Mouse (Mus musculus) testis, adult 2 months (tissue): ENCODE data around the gene Ppip5k2. TPM values are rescaled to one million over a fixed set of nuclear protein-coding genes. Genes with fewer than 3 reads are reported as not detected.

Experiments used
- H3K27ac ChIP-seq: fragments of 200-500 bp; 2 replicates; pipeline ENCODE4 v1.5.1; 2012; ENCODE audit warnings: low read depth, low read length; ENCODE audit not compliant: control insufficient read depth, insufficient read depth
- H3K27me3 ChIP-seq: fragments of 200-500 bp; 2 replicates; pipeline ENCODE4 v1.6.1; 2012; ENCODE audit warnings: mild to moderate bottlenecking, low read length, moderate library complexity; ENCODE audit not compliant: control insufficient read depth, insufficient read depth
- H3K36me3 ChIP-seq: fragments of 200-500 bp; 2 replicates; pipeline ENCODE4 v1.6.1; 2012; ENCODE audit warnings: mild to moderate bottlenecking, low read length; ENCODE audit not compliant: control insufficient read depth, insufficient read depth
- H3K4me1 ChIP-seq: fragments of 200-500 bp; 2 replicates; pipeline ENCODE4 v1.6.1; 2012; ENCODE audit warnings: low read length; ENCODE audit not compliant: control insufficient read depth, insufficient read depth
- H3K4me3 ChIP-seq: fragments of 200-500 bp; 2 replicates; pipeline ENCODE4 v1.5.1; 2012; ENCODE audit warnings: low read depth, mild to moderate bottlenecking, low read length, moderate library complexity, mixed read lengths; ENCODE audit not compliant: control insufficient read depth
- CTCF ChIP-seq: fragments of 200-500 bp; IDR thresholded peaks from 2 replicates; pipeline ENCODE4 v1.5.1; 2012; ENCODE audit warnings: low read depth, mild to moderate bottlenecking, inconsistent platforms, low read length, moderate library complexity; ENCODE audit not compliant: control insufficient read depth, insufficient read depth, insufficient replicate concordance
- POLR2A ChIP-seq: fragments of 200-500 bp; IDR thresholded peaks from 2 replicates; pipeline ENCODE4 v1.6.1; 2012; ENCODE audit warnings: low read depth, mild to moderate bottlenecking, inconsistent platforms, low read length, moderate library complexity; ENCODE audit not compliant: control insufficient read depth
- polyA plus RNA-seq: library from polyadenylated mRNA; depleted of rRNA; stranded (reverse); fragments of >200 nt; gene quantifications from 2 replicates; pipeline ENCODE4 v1.2.3, GENCODE M21; 2012; rRNA removed

Ppip5k2 gene
- polyA plus RNA-seq, 1 experiment: 8.2 TPM

DNA sequence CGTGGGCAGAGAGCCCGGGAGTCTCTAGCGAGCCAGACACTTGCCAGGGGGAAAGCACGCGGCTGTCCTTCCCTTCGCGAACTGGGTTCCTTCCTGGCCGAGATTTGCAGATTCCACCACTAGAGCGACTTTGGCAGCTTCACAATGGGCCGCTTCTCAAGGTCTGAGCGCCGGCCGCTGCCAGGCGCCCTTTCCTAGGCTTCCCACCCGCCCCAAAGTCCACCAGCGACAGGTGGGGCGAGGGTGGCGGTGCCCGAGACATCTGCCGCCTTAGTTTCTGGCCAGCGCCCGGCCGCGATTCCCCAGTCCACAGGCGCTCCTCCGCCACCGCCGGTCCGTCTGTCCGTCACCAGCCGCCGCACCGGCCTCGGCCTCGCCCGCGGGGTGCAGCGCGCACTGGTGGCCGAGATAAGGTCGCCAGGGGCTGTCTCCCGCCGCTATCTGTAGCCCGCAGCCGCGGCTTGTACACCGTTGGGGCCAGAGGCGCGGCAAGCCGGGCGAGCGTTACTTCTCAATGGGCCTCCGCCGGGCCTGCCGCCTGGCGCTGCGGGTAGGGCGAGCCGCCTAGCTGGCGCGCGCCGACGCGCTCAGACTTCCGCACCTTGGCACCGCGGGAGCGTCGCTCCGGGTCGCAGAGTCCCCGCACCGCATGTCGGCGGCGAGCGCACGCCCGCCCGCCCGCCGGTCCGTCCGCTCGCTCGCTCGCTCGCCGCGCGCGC, 109.4 kb downstream of the Ppip5k2 start:
- Histone ChIP-seq H3K27me3 (no peaks in the 10 kb centered on the region), H3K4me1 (peaks cover 3% of the 10 kb centered on the region), H3K27ac (no peak overlapping the region), H3K4me3 (peak overlapping the region; percentile 73), H3K36me3 (no peaks in the 10 kb centered on the region)
- TF ChIP-seq CTCF (no peak), POLR2A (no peak)

- no peak overlapping the region for H3K27ac ChIP-seq
- H3K4me1 ChIP-seq: peaks cover 3% of the 10 kb centered on the region
- no peak for TF ChIP-seq CTCF
- TF ChIP-seq POLR2A: no peak
- H3K27me3 ChIP-seq: no peaks in the 10 kb centered on the region
- H3K4me3 ChIP-seq: no peak overlapping the region; the same call in 1 of the 2 replicates
- H3K36me3 ChIP-seq: no peaks in the 10 kb centered on the region
These were observed 110.8 kb downstream of the Ppip5k2 start for GRCm38 (mm10) chr1:97659405-97659804.

- TF ChIP-seq CTCF (no peak), POLR2A (no peak)
- H3K27ac ChIP-seq: no peak overlapping the region
- no peaks in the 10 kb centered on the region for H3K27me3 ChIP-seq
- H3K36me3 ChIP-seq: no peaks in the 10 kb centered on the region
- peaks cover 3% of the 10 kb centered on the region for H3K4me1 ChIP-seq
- H3K4me3 ChIP-seq: no peak overlapping the region
These were observed 112.4 kb downstream of the Ppip5k2 start for GRCm38 (mm10) chr1:97657786-97658185.

DNA sequence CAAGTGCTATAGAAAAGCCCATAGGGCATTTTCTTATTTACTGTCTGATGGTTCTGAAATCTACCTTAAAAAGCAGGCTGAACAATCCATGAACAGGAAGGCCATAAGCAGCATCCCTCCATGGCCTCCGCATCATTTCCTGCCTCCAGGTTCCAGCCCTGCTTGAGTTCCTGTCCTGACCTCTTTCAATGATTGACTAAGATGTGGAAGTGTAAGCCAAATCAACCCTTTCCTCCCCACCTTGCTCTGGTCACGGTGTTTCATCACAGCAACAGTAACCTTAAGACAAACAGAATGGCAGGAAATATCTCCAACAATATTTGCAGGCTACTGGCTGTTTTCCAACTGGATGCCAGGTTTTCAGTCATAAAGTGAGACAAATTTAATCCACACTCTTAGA, 113.0 kb downstream of the Ppip5k2 start:
- Histone ChIP-seq H3K4me3 (no peak overlapping the region), H3K27me3 (no peaks in the 10 kb centered on the region), H3K4me1 (peaks cover 3% of the 10 kb centered on the region), H3K36me3 (no peaks in the 10 kb centered on the region), H3K27ac (no peak overlapping the region)
- TF ChIP-seq CTCF (no peak), POLR2A (no peak)

Other genes starting within 250 kb of the Ppip5k2 start
- gene D1Ertd622e, start 108.3 kb downstream of the Ppip5k2 start, polyA plus RNA-seq: 6.8 and 7.2 TPM in 2 replicates
- 6.2 and 6.6 TPM in 2 replicates for gene Gin1, start 239 bp downstream of the Ppip5k2 start, polyA plus RNA-seq